29 mouse cellular contexts compared by ENCODE assay signal in the genomic region with DNA sequence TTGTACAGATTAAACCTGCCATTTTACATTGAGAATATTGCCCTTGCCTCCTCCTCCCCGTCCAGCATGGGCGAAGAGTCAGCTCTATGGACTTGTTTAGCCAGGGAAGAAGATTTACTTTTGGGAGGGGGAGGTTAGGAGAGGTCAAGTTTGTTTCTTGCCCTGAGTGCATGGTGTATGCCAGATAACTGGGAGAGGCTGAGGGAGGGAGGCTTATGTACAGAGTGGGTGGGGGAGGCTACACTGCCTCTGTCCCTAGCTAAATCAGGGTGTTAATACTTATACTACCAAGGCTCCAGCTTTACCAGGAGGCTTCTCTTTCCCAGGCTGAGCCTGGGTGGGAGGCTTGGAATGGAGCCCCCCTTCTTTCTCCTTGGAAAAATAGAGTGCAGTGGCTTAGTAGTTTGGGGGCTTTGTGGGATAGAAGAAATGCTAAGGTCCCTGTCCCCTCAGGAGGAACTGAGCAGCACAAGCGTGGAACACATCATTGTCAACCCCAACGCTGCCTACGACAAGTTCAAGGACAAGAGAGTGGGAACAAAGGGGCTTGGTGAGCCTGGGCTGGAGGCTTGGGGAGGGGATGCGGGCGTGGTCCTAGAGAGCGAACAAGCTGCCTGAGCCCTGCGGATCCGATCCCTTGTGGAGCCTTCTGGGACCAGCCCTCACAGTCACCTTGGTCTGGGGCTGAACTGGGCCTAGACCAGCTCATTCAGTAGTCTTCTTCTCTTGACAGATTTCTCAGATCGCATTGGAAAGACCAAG. TPM values are rescaled to one million over a fixed set of nuclear protein-coding genes. Genes with fewer than 3 reads are reported as not detected.
A peak's percentile ranks its signal among the peaks of the same experiment; 100 is the strongest.
DNase-seq lines count a peak whose midpoint lies in the region; ATAC-seq and TF ChIP-seq lines count a peak whose summit lies in the region.
"Had no signal": no experiment of that assay in that cellular context is flagged by ENCODE, and none has a peak within 500 bp of the region (broad histone marks: within the 10 kb centered on the region; RNA-seq: fewer than 3 reads in every experiment).

No protein-coding gene starts in this region.

- ATAC-seq in intestine, embryonic 14.5 days (replicated peaks; ENCODE audit: low FRiP score, low TSS enrichment, low read depth): peak; percentile 51; the same call in 1 of the 2 replicates
- ATAC-seq in intestine, postnatal 0 days: no peak
- ATAC-seq in stomach, embryonic 15.5 days (ENCODE audit: insufficient read depth, low FRiP score, low read depth): peak; percentile 84
- no peak for ATAC-seq in erythroblast, adult 5-6 weeks (replicated peaks; ENCODE audit: low FRiP score, poor library complexity, severe bottlenecking)
- ATAC-seq: activated CD4-positive, CD25-positive, alpha-beta regulatory T cell, adult 4 months; inflammation-experienced regulatory T-cells, adult 6 months; midbrain, embryonic 15.5 days; Patski had no signal

- H3K9me3 ChIP-seq in intestine, embryonic 14.5 days (ENCODE audit: control insufficient read depth, low read length): no peaks in the 10 kb centered on the region
- no peaks in the 10 kb centered on the region for H3K9me3 ChIP-seq in intestine, postnatal 0 days (ENCODE audit: control insufficient read depth)
- no peaks in the 10 kb centered on the region for H3K9me3 ChIP-seq in stomach, embryonic 15.5 days
- H3K9me3 ChIP-seq: heart, embryonic 15.5 days; kidney, embryonic 15.5 days; limb, embryonic 15.5 days; midbrain, embryonic 15.5 days; neural tube, embryonic 12.5 days had no signal

- no peak overlapping the region for H3K4me3 ChIP-seq in intestine, embryonic 14.5 days (ENCODE audit: low read depth, low read length)
- no peak overlapping the region for H3K4me3 ChIP-seq in intestine, postnatal 0 days (ENCODE audit: low read depth, low read length)
- H3K4me3 ChIP-seq in stomach, embryonic 15.5 days (replicated peaks): no peak overlapping the region
- no peak overlapping the region for H3K4me3 ChIP-seq in cerebellum, adult 2 months (replicated peaks; ENCODE audit: insufficient read depth, low read depth, low read length)
- H3K4me3 ChIP-seq: heart, embryonic 15.5 days; kidney, embryonic 15.5 days; limb, embryonic 15.5 days; midbrain, embryonic 15.5 days; neural tube, embryonic 12.5 days had no signal

- TF ChIP-seq CTCF in intestine, postnatal 0 days (IDR thresholded peaks at IDR 0.05; ENCODE audit: low read depth): no peak
- TF ChIP-seq CTCF in cerebellum, adult 2 months (IDR thresholded peaks at IDR 0.05; ENCODE audit: borderline replicate concordance, insufficient read depth, low read depth, low read length): no peak

- H3K4me2 ChIP-seq in intestine, embryonic 14.5 days (ENCODE audit: low read length): no peak overlapping the region
- no peak overlapping the region for H3K4me2 ChIP-seq in intestine, postnatal 0 days (replicated peaks; ENCODE audit: low read depth)
- no peak overlapping the region for H3K4me2 ChIP-seq in stomach, embryonic 15.5 days
- H3K4me2 ChIP-seq: heart, embryonic 15.5 days; hindbrain, embryonic 14.5 days; kidney, embryonic 15.5 days; limb, embryonic 15.5 days; lung, embryonic 14.5 days; midbrain, embryonic 15.5 days; neural tube, embryonic 12.5 days had no signal

- H3K4me1 ChIP-seq in intestine, embryonic 14.5 days (replicated peaks; ENCODE audit: control insufficient read depth, insufficient read depth, low read length): no peaks in the 10 kb centered on the region
- H3K4me1 ChIP-seq in intestine, postnatal 0 days (replicated peaks; ENCODE audit: control insufficient read depth, insufficient read depth, low read length): no peaks in the 10 kb centered on the region
- peaks cover 4% of the 10 kb centered on the region for H3K4me1 ChIP-seq in stomach, embryonic 15.5 days
- no peaks in the 10 kb centered on the region for H3K4me1 ChIP-seq in cerebellum, adult 2 months (ENCODE audit: control insufficient read depth, insufficient read depth, low read length)
- H3K4me1 ChIP-seq: heart, embryonic 15.5 days had no signal

- H3K36me3 ChIP-seq in intestine, embryonic 14.5 days (ENCODE audit: control insufficient read depth, insufficient read depth, low read length): peaks cover 87% of the 10 kb centered on the region
- peaks cover 92% of the 10 kb centered on the region for H3K36me3 ChIP-seq in intestine, postnatal 0 days (ENCODE audit: control insufficient read depth, insufficient read depth)
- H3K36me3 ChIP-seq in stomach, embryonic 15.5 days: peaks cover 56% of the 10 kb centered on the region

- TF ChIP-seq POLR2A in cerebellum, adult 2 months (IDR thresholded peaks at IDR 0.05; ENCODE audit: borderline replicate concordance, insufficient read depth, low read length): no peak

- 68% methylated on average over 11 of the region's 11 CpGs for WGBS in intestine, embryonic 14.5 days
- WGBS in intestine, postnatal 0 days: 64% methylated on average over 11 of the region's 11 CpGs
- WGBS in stomach, embryonic 15.5 days: 59% methylated on average over 11 of the region's 11 CpGs
- 89% methylated on average over 11 of the region's 11 CpGs for WGBS in cerebellum, adult 2 months

- DNase-seq in intestine, embryonic 14.5 days (ENCODE audit: low spot score): no peak
- peak; percentile 92 for DNase-seq in ES-CJ7 (ENCODE audit: low read depth, low spot score)
- DNase-seq in ZHBTc4 (ENCODE audit: low read depth, low spot score): peak; percentile 94
- no peak for DNase-seq in cerebellum, adult 2 months
- no peak for DNase-seq in cerebellum, adult 11 months
- DNase-seq: adrenal gland, postnatal 10 days; B cell, adult 2 months; cerebellum, adult 9-10 months; gastrocnemius, postnatal 25 days; heart, postnatal 4 days; kidney, postnatal 4 days; layer of hippocampus, adult 9-11 months; left cerebral cortex, postnatal 4 days; lung, embryonic 14.5 days; lung, postnatal 4 days; thymus, adult 2 months had no signal

- H3K27me3 ChIP-seq in intestine, embryonic 14.5 days (replicated peaks; ENCODE audit: control insufficient read depth, insufficient read depth, low read length): no peaks in the 10 kb centered on the region
- no peaks in the 10 kb centered on the region for H3K27me3 ChIP-seq in intestine, postnatal 0 days (replicated peaks; ENCODE audit: control insufficient read depth, insufficient read depth, low read length)
- no peaks in the 10 kb centered on the region for H3K27me3 ChIP-seq in stomach, embryonic 15.5 days (replicated peaks)
- no peaks in the 10 kb centered on the region for H3K27me3 ChIP-seq in cerebellum, adult 2 months (ENCODE audit: control insufficient read depth, insufficient read depth, low read length)
- H3K27me3 ChIP-seq: CH12.LX; heart, embryonic 15.5 days; kidney, embryonic 15.5 days; limb, embryonic 15.5 days; midbrain, embryonic 15.5 days; neural tube, embryonic 12.5 days; Patski had no signal

- no peak overlapping the region for H3K27ac ChIP-seq in intestine, embryonic 14.5 days (ENCODE audit: low read depth)
- no peak overlapping the region for H3K27ac ChIP-seq in intestine, postnatal 0 days (ENCODE audit: low read depth, low read length)
- H3K27ac ChIP-seq in stomach, embryonic 15.5 days: no peak overlapping the region
- H3K27ac ChIP-seq in cerebellum, adult 2 months (ENCODE audit: insufficient read depth, low read length): no peak overlapping the region
- H3K27ac ChIP-seq: heart, embryonic 15.5 days; hindbrain, embryonic 14.5 days; kidney, embryonic 15.5 days; limb, embryonic 15.5 days; midbrain, embryonic 15.5 days; neural tube, embryonic 12.5 days had no signal

- no peak overlapping the region for H3K9ac ChIP-seq in intestine, embryonic 14.5 days (ENCODE audit: low read length)
- no peak overlapping the region for H3K9ac ChIP-seq in intestine, postnatal 0 days (ENCODE audit: low read depth, low read length)
- H3K9ac ChIP-seq in stomach, embryonic 15.5 days: no peak overlapping the region
- H3K9ac ChIP-seq: heart, embryonic 15.5 days; hindbrain, embryonic 14.5 days; kidney, embryonic 15.5 days; limb, embryonic 15.5 days; lung, embryonic 14.5 days; midbrain, embryonic 15.5 days; neural tube, embryonic 12.5 days had no signal

RNA-seq across cellular contexts. Expression of a gene that starts 8.3 kb away (rescaled TPM):
- polyA plus RNA-seq in intestine, embryonic 14.5 days (2014; fragmentation: Nextera tagmentation; extraction: Ambion mirVana): 157 and 166 TPM in 2 replicates
- 143 and 147 TPM in 2 replicates for polyA plus RNA-seq in intestine, postnatal 0 days (2015; fragmentation: Nextera tagmentation; extraction: Ambion mirVana)
- 161 and 169 TPM in 2 replicates for polyA plus RNA-seq in stomach, embryonic 15.5 days (2015; fragmentation: Nextera tagmentation; extraction: Ambion mirVana)
- total RNA-seq in erythroblast, adult 5-6 weeks (2015; ENCODE audit: low replicate concordance): 32.5 and 59.1 TPM in 2 replicates
- total RNA-seq in erythroblast, adult 5-6 weeks (2017; ENCODE audit: low replicate concordance): 73.0 and 77.9 TPM in 2 replicates
- 322 and 328 TPM in 2 replicates for polyA plus RNA-seq in cerebellum, adult 2 months (2012; rRNA removed)

RNA-seq across cellular contexts. Expression of a gene that starts 11.3 kb away (rescaled TPM):
- polyA plus RNA-seq in intestine, embryonic 14.5 days (2014; fragmentation: Nextera tagmentation; extraction: Ambion mirVana): 9.2 and 10.6 TPM in 2 replicates
- 2.7 and 3.7 TPM in 2 replicates for polyA plus RNA-seq in intestine, postnatal 0 days (2015; fragmentation: Nextera tagmentation; extraction: Ambion mirVana)
- polyA plus RNA-seq in stomach, embryonic 15.5 days (2015; fragmentation: Nextera tagmentation; extraction: Ambion mirVana): 5.6 and 6.2 TPM in 2 replicates
- total RNA-seq in erythroblast, adult 5-6 weeks (2015; ENCODE audit: low replicate concordance): 0.42 TPM in 1 of 2 replicates, not detected in the other
- total RNA-seq in erythroblast, adult 5-6 weeks (2017; ENCODE audit: low replicate concordance): under 0.01 TPM in 1 of 2 replicates, not detected in the other
- 377 and 378 TPM in 2 replicates for polyA plus RNA-seq in cerebellum, adult 2 months (2012; rRNA removed)

RNA-seq across cellular contexts. Expression of a gene that starts 14.4 kb away (rescaled TPM):
- 19.2 and 20.6 TPM in 2 replicates for polyA plus RNA-seq in intestine, embryonic 14.5 days (2014; fragmentation: Nextera tagmentation; extraction: Ambion mirVana)
- polyA plus RNA-seq in intestine, postnatal 0 days (2015; fragmentation: Nextera tagmentation; extraction: Ambion mirVana): 8.7 and 12.8 TPM in 2 replicates
- 18.6 and 19.4 TPM in 2 replicates for polyA plus RNA-seq in stomach, embryonic 15.5 days (2015; fragmentation: Nextera tagmentation; extraction: Ambion mirVana)
- 22.4 and 33.0 TPM in 2 replicates for total RNA-seq in erythroblast, adult 5-6 weeks (2015; ENCODE audit: low replicate concordance)
- 6.1 and 7.1 TPM in 2 replicates for total RNA-seq in erythroblast, adult 5-6 weeks (2017; ENCODE audit: low replicate concordance)
- polyA plus RNA-seq in cerebellum, adult 2 months (2012; rRNA removed): 47.8 and 51.8 TPM in 2 replicates

RNA-seq across cellular contexts. Expression of a gene that starts 37.1 kb away (rescaled TPM):
- polyA plus RNA-seq in intestine, embryonic 14.5 days (2014; fragmentation: Nextera tagmentation; extraction: Ambion mirVana): 123 and 124 TPM in 2 replicates
- polyA plus RNA-seq in intestine, postnatal 0 days (2015; fragmentation: Nextera tagmentation; extraction: Ambion mirVana): 47.2 and 50.7 TPM in 2 replicates
- polyA plus RNA-seq in stomach, embryonic 15.5 days (2015; fragmentation: Nextera tagmentation; extraction: Ambion mirVana): 109 and 110 TPM in 2 replicates
- total RNA-seq in erythroblast, adult 5-6 weeks (2015; ENCODE audit: low replicate concordance): 35.1 and 38.8 TPM in 2 replicates
- 43.5 and 45.6 TPM in 2 replicates for total RNA-seq in erythroblast, adult 5-6 weeks (2017; ENCODE audit: low replicate concordance)
- polyA plus RNA-seq in cerebellum, adult 2 months (2012; rRNA removed): 81.6 and 87.4 TPM in 2 replicates

RNA-seq across cellular contexts. Expression of a gene that starts 47.3 kb away (rescaled TPM):
- polyA plus RNA-seq in intestine, embryonic 14.5 days (2014; fragmentation: Nextera tagmentation; extraction: Ambion mirVana): 4.2 and 4.4 TPM in 2 replicates
- 9.5 and 12.0 TPM in 2 replicates for polyA plus RNA-seq in intestine, postnatal 0 days (2015; fragmentation: Nextera tagmentation; extraction: Ambion mirVana)
- polyA plus RNA-seq in stomach, embryonic 15.5 days (2015; fragmentation: Nextera tagmentation; extraction: Ambion mirVana): 5.6 and 6.3 TPM in 2 replicates
- total RNA-seq in erythroblast, adult 5-6 weeks (2015; ENCODE audit: low replicate concordance): 19.9 and 21.1 TPM in 2 replicates
- total RNA-seq in erythroblast, adult 5-6 weeks (2017; ENCODE audit: low replicate concordance): 14.6 and 18.7 TPM in 2 replicates
- polyA plus RNA-seq in cerebellum, adult 2 months (2012; rRNA removed): 0.87 and 0.97 TPM in 2 replicates
- polyA plus RNA-seq: Patski had no signal

Comparison
In these comparisons a context has a peak if more than half of its experiments do, and no peak if none do; other contexts are left out.
1. ATAC-seq: peak in intestine, embryonic 14.5 days (single experiment) and stomach, embryonic 15.5 days (single experiment); none in intestine, postnatal 0 days (single experiment) and erythroblast, adult 5-6 weeks (single experiment).
2. DNase-seq: peak in ES-CJ7 (single experiment) and ZHBTc4 (single experiment); none in intestine, embryonic 14.5 days (single experiment), cerebellum, adult 2 months (0 of 2) and cerebellum, adult 11 months (single experiment).
3. RNA of a gene that starts 11.3 kb away (polyA plus RNA-seq): 377 to 378 TPM in cerebellum, adult 2 months; 9.2 to 10.6 TPM in intestine, embryonic 14.5 days, 5.6 to 6.2 TPM in stomach, embryonic 15.5 days and 2.7 to 3.7 TPM in intestine, postnatal 0 days; every median in the first group is over 10 times any median in the second.